Mouse (Mus musculus) midbrain, postnatal 0 days (tissue): Measurements from ENCODE around the gene Yae1d1. TPM values are rescaled to one million over a fixed set of nuclear protein-coding genes. Genes with fewer than 3 reads are reported as not detected.

Experiments
- ATAC-seq: fragments of 200-750 bp; cut with Nextera tagmentation; 2 replicates; pipeline ENCODE4 v1.8.0; 2017; ENCODE audit warnings: moderate number of reproducible peaks, mild to moderate bottlenecking, moderate TSS enrichment, moderate library complexity; ENCODE audit not compliant: low FRiP score
- DNase-seq: peaks from one replicate; pipeline ENCODE4 v3.0.0-alpha.2; 2015; ENCODE audit warnings: low spot score
- H3K27ac ChIP-seq: fragments of 300-500 bp; sonication (generic); 2 replicates; pipeline ENCODE4 v1.5.1; 2014; ENCODE audit warnings: low read depth, mild to moderate bottlenecking, low read length, mixed read lengths
- H3K27me3 ChIP-seq: fragments of 300-500 bp; sonication (generic); 2 replicates; pipeline ENCODE4 v1.6.1; 2014; ENCODE audit warnings: low read length, control low read depth, mixed read lengths; ENCODE audit not compliant: insufficient read depth
- H3K36me3 ChIP-seq: fragments of 300-500 bp; sonication (generic); 2 replicates; pipeline ENCODE4 v1.6.1; 2014; ENCODE audit warnings: low read length, control low read depth, mixed read lengths; ENCODE audit not compliant: insufficient read depth
- H3K4me1 ChIP-seq: fragments of 300-500 bp; sonication (generic); 2 replicates; pipeline ENCODE4 v1.6.1; 2014; ENCODE audit warnings: mild to moderate bottlenecking, control low read depth, antibody characterized with exemption, low read length, mixed read lengths; ENCODE audit not compliant: insufficient read depth
- H3K4me2 ChIP-seq: fragments of 300-500 bp; sonication (generic); 2 replicates; pipeline ENCODE4 v1.6.1; 2014; ENCODE audit warnings: low read depth, mild to moderate bottlenecking, low read length, mixed read lengths; ENCODE audit not compliant: poor library complexity, severe bottlenecking
- H3K4me3 ChIP-seq: fragments of 300-500 bp; sonication (generic); 2 replicates; pipeline ENCODE4 v1.5.1; 2014; ENCODE audit warnings: low read depth, mild to moderate bottlenecking, low read length, moderate library complexity
- H3K9ac ChIP-seq: fragments of 300-500 bp; sonication (generic); replicated peaks from 2 replicates; pipeline ENCODE4 v1.6.1; 2014; ENCODE audit warnings: mild to moderate bottlenecking, low read length, moderate library complexity, mixed read lengths; ENCODE audit not compliant: poor library complexity, severe bottlenecking
- H3K9me3 ChIP-seq: fragments of 300-500 bp; sonication (generic); 2 replicates; pipeline ENCODE4 v1.6.1; 2016; ENCODE audit warnings: low read length, control low read depth
- CTCF ChIP-seq: IDR thresholded peaks from 2 replicates; pipeline ENCODE4 v1.5.1; 2016; ENCODE audit warnings: antibody characterized with exemption, mild to moderate bottlenecking
- WGBS: fragments of 180-500 bp; shearing (Covaris S2); extraction: QIAGEN DNeasy Blood & Tissue Kit; methylation state at CpG from one replicate; pipeline ENCODE4 v1.1.7; 2014; 5-methylcytosine and 5-hydroxymethylcytosine counted together
- polyA plus RNA-seq: library from polyadenylated mRNA; unstranded; fragments of >200 nt; fragmentation: Nextera tagmentation; extraction: Ambion mirVana; gene quantifications from 2 replicates; pipeline ENCODE4 v1.2.1, GENCODE M21; 2015
- total RNA-seq: library from RNA; depleted of rRNA; stranded (reverse); fragments of >200 nt; gene quantifications from 2 replicates; pipeline ENCODE4 v1.2.3, GENCODE M21; 2014; rRNA removed

The Yae1d1 gene
- 16.7 and 22.7 TPM in 2 replicates for total RNA-seq
- polyA plus RNA-seq: 58.4 and 62.6 TPM in 2 replicates

DNA sequence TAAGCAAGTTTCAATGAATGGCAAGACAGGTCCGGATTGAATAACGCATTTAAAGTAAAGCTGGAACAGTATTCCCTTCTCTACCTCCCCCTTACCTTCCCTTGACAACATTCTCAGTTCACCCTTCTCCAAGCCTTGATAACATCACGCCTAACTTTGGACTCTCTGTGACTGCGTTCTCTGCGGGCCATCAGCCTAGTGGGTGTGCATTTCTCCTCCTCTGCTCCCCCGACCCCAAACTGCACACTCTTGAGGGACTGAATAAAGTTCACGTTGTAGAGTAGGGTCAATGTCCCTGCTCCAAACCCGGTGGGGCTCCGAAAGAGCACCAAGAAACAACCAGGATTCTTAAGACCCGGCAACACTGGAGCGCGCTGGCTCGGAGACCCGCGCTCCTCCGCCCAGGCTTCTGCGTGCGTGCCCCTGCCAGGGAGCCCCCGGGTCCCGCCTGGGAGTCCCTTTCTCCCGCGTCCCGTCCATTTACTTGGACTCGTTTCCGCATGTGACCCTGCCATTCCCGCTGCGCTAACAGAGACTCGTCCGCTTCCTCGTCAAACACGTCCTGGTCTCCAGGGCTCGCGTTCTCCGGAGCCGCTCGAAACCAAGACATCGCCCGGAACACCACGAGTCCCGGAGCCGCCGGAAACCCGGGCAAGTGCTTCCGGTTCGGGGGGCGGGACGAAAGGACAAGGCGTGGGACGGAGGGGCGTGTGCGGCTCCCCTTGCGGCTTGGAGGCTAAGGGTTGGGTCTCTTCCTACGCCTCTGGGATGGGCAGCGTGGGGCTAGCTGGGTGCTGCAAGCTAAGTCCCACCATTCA is at the start of gene Yae1d1:
Yae1d1 (minus strand) TSS at position 653 of the 818 bp plus-strand sequence.
- peak; percentile 73 for TF ChIP-seq CTCF
- under 1% methylated on average over 54 of the region's 54 CpGs for WGBS
- H3K36me3 ChIP-seq: no peaks in the 10 kb centered on the region
- H3K4me3 ChIP-seq: peak within 1 kb of the TSS; percentile 50
- H3K9ac ChIP-seq: peak within 1 kb of the TSS; percentile 58; the same call in 1 of the 2 replicates
- H3K27ac ChIP-seq: peak within 1 kb of the TSS; percentile 77
- H3K4me2 ChIP-seq: peak within 1 kb of the TSS; percentile 60
- no peaks in the 10 kb centered on the region for H3K9me3 ChIP-seq
- H3K27me3 ChIP-seq: no peaks in the 10 kb centered on the region
- ATAC-seq: peak; percentile 98
- H3K4me1 ChIP-seq: no peaks in the 10 kb centered on the region; the same call in 1 of the 2 replicates
- peak; percentile 91 for DNase-seq

DNA sequence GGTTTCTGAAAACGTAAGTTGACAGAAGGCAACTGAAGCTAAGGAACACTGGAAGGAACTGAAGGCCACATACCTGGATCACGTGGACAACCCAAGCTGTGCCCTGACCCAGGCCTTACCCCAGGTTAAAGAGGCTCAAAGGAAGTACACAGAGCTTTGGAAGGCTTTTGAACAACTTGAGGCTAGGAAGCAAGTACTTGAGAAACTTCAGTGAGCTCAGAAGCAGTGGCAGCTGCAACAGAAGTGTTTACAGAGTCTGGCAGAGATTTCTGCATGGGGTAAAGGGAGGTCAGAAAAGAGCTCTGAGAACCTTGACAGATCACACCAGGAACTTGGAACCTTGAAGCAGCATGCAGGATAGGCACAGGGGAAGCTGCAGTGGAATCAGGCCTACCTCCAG is 45.7 kb upstream of the Yae1d1 start:
- DNase-seq (no peak), ATAC-seq (no peak)

DNA sequence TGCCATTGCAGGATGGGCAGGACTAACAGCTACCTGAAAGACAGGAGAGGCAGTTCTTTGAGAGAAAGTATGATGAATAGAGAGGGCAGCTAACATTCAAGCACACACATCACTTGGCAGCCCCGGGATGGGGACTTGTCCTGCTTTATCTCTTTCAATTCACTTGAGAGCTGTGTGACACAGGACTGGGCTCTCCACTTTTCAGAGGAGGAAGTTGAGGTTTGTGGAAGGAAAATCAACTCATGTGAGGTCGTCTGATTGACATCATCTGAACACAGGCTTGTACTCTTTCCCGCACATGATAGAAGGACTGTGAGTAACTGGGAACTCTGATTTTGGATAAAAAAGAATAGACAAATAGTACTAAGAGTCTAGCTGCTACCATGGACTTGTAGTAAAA is 23.5 kb upstream of the Yae1d1 start:
- H3K9ac ChIP-seq: no peak overlapping the region
- H3K4me2 ChIP-seq: no peak overlapping the region
- no peaks in the 10 kb centered on the region for H3K27me3 ChIP-seq
- no peaks in the 10 kb centered on the region for H3K36me3 ChIP-seq
- WGBS: 73% methylated on average over 3 of the region's 3 CpGs
- no peak overlapping the region for H3K4me3 ChIP-seq
- DNase-seq: no peak
- no peak for TF ChIP-seq CTCF
- no peak overlapping the region for H3K27ac ChIP-seq
- no peaks in the 10 kb centered on the region for H3K4me1 ChIP-seq
- ATAC-seq: no peak
- no peaks in the 10 kb centered on the region for H3K9me3 ChIP-seq

More for the DNA sequence above, 45.7 kb upstream of the Yae1d1 start:
- 75% methylated on average over 2 of the region's 2 CpGs for WGBS
- Histone ChIP-seq H3K9me3 (no peaks in the 10 kb centered on the region), H3K36me3 (no peaks in the 10 kb centered on the region), H3K4me3 (no peak overlapping the region), H3K27me3 (no peaks in the 10 kb centered on the region), H3K9ac (no peak overlapping the region), H3K4me1 (no peaks in the 10 kb centered on the region), H3K4me2 (no peak overlapping the region), H3K27ac (no peak overlapping the region)
- no peak for TF ChIP-seq CTCF

DNA sequence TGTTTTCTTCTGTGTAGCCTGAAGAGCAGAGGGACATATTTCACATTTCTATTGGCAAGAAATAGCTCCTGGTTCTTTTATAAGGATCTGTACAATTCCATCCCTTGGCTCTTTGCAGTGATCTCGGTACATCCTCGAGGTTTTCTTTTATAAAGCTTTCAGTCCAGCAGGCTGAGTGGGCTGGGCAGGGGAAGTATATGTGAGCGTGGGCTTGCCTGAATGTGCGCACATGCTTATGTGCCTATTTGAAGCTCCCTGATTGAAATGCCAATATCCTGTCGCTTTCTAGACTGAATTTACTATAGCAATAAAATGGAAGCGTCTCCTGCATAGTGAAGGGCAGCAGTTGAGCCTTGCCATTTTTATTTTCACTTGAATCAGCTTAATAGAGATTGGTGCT is 20.1 kb upstream of the Yae1d1 start:
- no peaks in the 10 kb centered on the region for H3K27me3 ChIP-seq
- no peak overlapping the region for H3K9ac ChIP-seq
- H3K4me3 ChIP-seq: no peak overlapping the region
- 74% methylated on average over 6 of the region's 6 CpGs for WGBS
- H3K4me2 ChIP-seq: no peak overlapping the region
- no peak for TF ChIP-seq CTCF
- no peaks in the 10 kb centered on the region for H3K36me3 ChIP-seq
- no peak for ATAC-seq
- H3K9me3 ChIP-seq: no peaks in the 10 kb centered on the region
- H3K27ac ChIP-seq: no peak overlapping the region
- no peak for DNase-seq
- no peaks in the 10 kb centered on the region for H3K4me1 ChIP-seq

DNA sequence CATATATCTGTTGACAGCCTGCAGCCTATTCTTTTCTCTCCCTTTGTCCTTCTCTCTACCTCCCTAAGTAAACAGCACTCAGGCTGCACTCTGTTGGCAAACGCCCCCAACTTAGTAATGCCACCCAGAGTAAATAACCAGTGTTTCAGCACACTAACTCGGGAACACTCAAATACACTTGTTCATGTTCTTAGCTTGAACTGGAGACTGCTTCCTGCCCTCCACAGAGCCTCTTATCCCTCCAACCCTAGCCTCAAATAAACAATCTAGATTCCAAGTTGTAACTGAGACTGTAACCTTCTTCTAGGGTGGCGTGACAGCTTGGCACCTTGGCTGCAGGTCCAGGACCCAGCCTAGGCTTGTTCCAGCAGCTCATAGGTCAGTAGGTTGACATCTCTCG is 17.9 kb upstream of the Yae1d1 start:
- DNase-seq (no peak), ATAC-seq (no peak)
- H3K4me2 ChIP-seq: no peak overlapping the region
- H3K9me3 ChIP-seq: no peaks in the 10 kb centered on the region
- no peak overlapping the region for H3K9ac ChIP-seq
- H3K27ac ChIP-seq: no peak overlapping the region
- H3K27me3 ChIP-seq: no peaks in the 10 kb centered on the region
- WGBS: 86% methylated on average over 4 of the region's 4 CpGs
- H3K36me3 ChIP-seq: no peaks in the 10 kb centered on the region
- H3K4me1 ChIP-seq: no peaks in the 10 kb centered on the region
- TF ChIP-seq CTCF: no peak
- H3K4me3 ChIP-seq: no peak overlapping the region

DNA sequence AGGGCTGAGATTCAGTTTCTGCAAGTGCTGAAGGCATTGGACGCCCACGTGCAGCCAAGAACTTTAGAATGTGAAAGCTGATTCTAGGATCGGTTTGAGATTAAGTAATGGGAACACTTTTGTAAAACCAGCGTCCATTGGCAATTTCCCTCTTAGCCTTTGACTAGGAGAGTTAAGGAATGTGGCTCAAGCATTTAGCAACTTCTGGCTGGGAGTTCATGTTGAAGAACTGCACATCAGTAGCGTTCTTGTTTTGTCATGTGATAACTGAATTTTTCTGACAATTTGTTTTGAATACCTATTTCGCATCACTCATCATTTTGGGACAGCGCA is 332 bp upstream of the Yae1d1 start:
- WGBS: 32% methylated on average over 7 of the region's 7 CpGs
- ATAC-seq: no peak
- no peaks in the 10 kb centered on the region for H3K36me3 ChIP-seq
- no peak for DNase-seq
- H3K9me3 ChIP-seq: no peaks in the 10 kb centered on the region
- H3K27me3 ChIP-seq: no peaks in the 10 kb centered on the region
- H3K4me2 ChIP-seq: peak overlapping the region; percentile 60
- H3K4me3 ChIP-seq: peak overlapping the region; percentile 50
- H3K4me1 ChIP-seq: no peaks in the 10 kb centered on the region; the same call in 1 of the 2 replicates
- H3K27ac ChIP-seq: 0 out of 2 replicates have a peak overlapping the region, but pooled peaks have one; percentile 77
- peak overlapping the region; percentile 58; the same call in 1 of the 2 replicates for H3K9ac ChIP-seq
- TF ChIP-seq CTCF: no peak
